Mouse (Mus musculus): ENCODE data around the gene Aup1. TPM values are rescaled to one million over a fixed set of nuclear protein-coding genes. Genes with fewer than 3 reads are reported as not detected.
A peak's percentile ranks its signal among the peaks of the same experiment; 100 is the strongest.

Gene Aup1
- polyA plus RNA-seq, 1 experiment from 2014 or later, result 109 TPM

GRCm38 (mm10) chr6:83086121-83087035 is 32.1 kb downstream of the Aup1 start, which contains the start of gene Lbx2:
Gene Lbx2 (plus strand): TSS chr6:83086367.
- peaks cover 5% of the 10 kb centered on the region; the same call in 1 of the 2 replicates for H3K36me3 ChIP-seq (ENCODE audit: control insufficient read depth, insufficient read depth, low read length)
- peak; percentile 92 for DNase-seq (ENCODE audit: low spot score, missing footprints)
- H3K4me1 ChIP-seq (ENCODE audit: control insufficient read depth, insufficient read depth, low read length), result 0 out of 2 replicates have a peak, but pooled peaks cover 3% of the 10 kb centered on the region
- no peak within 1 kb of the TSS for H3K9ac ChIP-seq (ENCODE audit: low read length)
- H3K4me2 ChIP-seq, result peak within 1 kb of the TSS; percentile 20; the same call in 1 of the 2 replicates
- no peak within 1 kb of the TSS for H3K27ac ChIP-seq (ENCODE audit: low read depth, low read length)
- H3K9me3 ChIP-seq (ENCODE audit: control insufficient read depth, low read length), result no peaks in the 10 kb centered on the region
- peaks cover 69% of the 10 kb centered on the region for H3K27me3 ChIP-seq (ENCODE audit: control insufficient read depth, insufficient read depth, low read length)
- WGBS, result 3% methylated on average over 42 of the region's 42 CpGs
- no peak for ATAC-seq (ENCODE audit: low FRiP score)
- no peak within 1 kb of the TSS for H3K4me3 ChIP-seq (ENCODE audit: low read depth, low read length)

GRCm38 (mm10) chr6:83087205-83087925 is 33.0 kb downstream of the Aup1 start:
- Histone ChIP-seq H3K9ac (ENCODE audit: low read length) (no peak overlapping the region), H3K27ac (ENCODE audit: low read depth, low read length) (no peak overlapping the region), H3K4me2 (peak overlapping the region; percentile 30), H3K4me1 (ENCODE audit: control insufficient read depth, insufficient read depth, low read length) (0 out of 2 replicates have a peak, but pooled peaks cover 3% of the 10 kb centered on the region), H3K27me3 (ENCODE audit: control insufficient read depth, insufficient read depth, low read length) (peaks cover 68% of the 10 kb centered on the region), H3K4me3 (ENCODE audit: low read depth, low read length) (peak overlapping the region; percentile 11; the same call in 1 of the 2 replicates), H3K36me3 (ENCODE audit: control insufficient read depth, insufficient read depth, low read length) (no peaks in the 10 kb centered on the region), H3K9me3 (ENCODE audit: control insufficient read depth, low read length) (no peaks in the 10 kb centered on the region)
- DNase-seq (ENCODE audit: low spot score, missing footprints), result peak; percentile 85
- WGBS, result under 1% methylated on average over 47 of the region's 47 CpGs
- no peak for ATAC-seq (ENCODE audit: low FRiP score)

GRCm38 (mm10) chr6:83087926-83088260 is 33.6 kb downstream of the Aup1 start:
- H3K27me3 ChIP-seq (ENCODE audit: control insufficient read depth, insufficient read depth, low read length), result peaks cover 65% of the 10 kb centered on the region
- H3K36me3 ChIP-seq (ENCODE audit: control insufficient read depth, insufficient read depth, low read length), result no peaks in the 10 kb centered on the region
- H3K27ac ChIP-seq (ENCODE audit: low read depth, low read length), result no peak overlapping the region
- WGBS, result 2% methylated on average over 9 of the region's 9 CpGs
- H3K9ac ChIP-seq (ENCODE audit: low read length), result no peak overlapping the region
- 0 out of 2 replicates have a peak, but pooled peaks cover 3% of the 10 kb centered on the region for H3K4me1 ChIP-seq (ENCODE audit: control insufficient read depth, insufficient read depth, low read length)
- ATAC-seq (ENCODE audit: low FRiP score), result no peak
- H3K4me3 ChIP-seq (ENCODE audit: low read depth, low read length), result peak overlapping the region; percentile 11; the same call in 1 of the 2 replicates
- peak overlapping the region; percentile 30; the same call in 1 of the 2 replicates for H3K4me2 ChIP-seq
- H3K9me3 ChIP-seq (ENCODE audit: control insufficient read depth, low read length), result no peaks in the 10 kb centered on the region
- peak; percentile 94 for DNase-seq (ENCODE audit: low spot score, missing footprints)

- 0 out of 2 replicates have a peak, but pooled peaks cover 2% of the 10 kb centered on the region for H3K4me1 ChIP-seq (ENCODE audit: control insufficient read depth, insufficient read depth, low read length)
- WGBS, result 47% methylated on average over 6 of the region's 6 CpGs
- DNase-seq (ENCODE audit: low spot score, missing footprints) (no peak), ATAC-seq (ENCODE audit: low FRiP score) (no peak)
- H3K27me3 ChIP-seq (ENCODE audit: control insufficient read depth, insufficient read depth, low read length), result peaks cover 19% of the 10 kb centered on the region
- no peak overlapping the region for H3K27ac ChIP-seq (ENCODE audit: low read depth, low read length)
- H3K9me3 ChIP-seq (ENCODE audit: control insufficient read depth, low read length), result no peaks in the 10 kb centered on the region
- no peaks in the 10 kb centered on the region for H3K36me3 ChIP-seq (ENCODE audit: control insufficient read depth, insufficient read depth, low read length)
- H3K4me2 ChIP-seq, result no peak overlapping the region
- H3K9ac ChIP-seq (ENCODE audit: low read length), result no peak overlapping the region
- H3K4me3 ChIP-seq (ENCODE audit: low read depth, low read length), result no peak overlapping the region
Observed at GRCm38 (mm10) chr6:83092416-83093127, 38.3 kb downstream of the Aup1 start.

GRCm38 (mm10) chr6:83095968-83096367 is 41.6 kb downstream of the Aup1 start:
- H3K36me3 ChIP-seq (ENCODE audit: control insufficient read depth, insufficient read depth, low read length), result no peaks in the 10 kb centered on the region
- H3K9ac ChIP-seq (ENCODE audit: low read length), result no peak overlapping the region
- no peak overlapping the region for H3K4me2 ChIP-seq
- H3K9me3 ChIP-seq (ENCODE audit: control insufficient read depth, low read length), result no peaks in the 10 kb centered on the region
- no peak overlapping the region for H3K27ac ChIP-seq (ENCODE audit: low read depth, low read length)
- WGBS, result 42% methylated on average over 6 of the region's 6 CpGs
- DNase-seq (ENCODE audit: low spot score, missing footprints) (no peak), ATAC-seq (ENCODE audit: low FRiP score) (no peak)
- no peak overlapping the region for H3K4me3 ChIP-seq (ENCODE audit: low read depth, low read length)
- no peaks in the 10 kb centered on the region for H3K4me1 ChIP-seq (ENCODE audit: control insufficient read depth, insufficient read depth, low read length)
- H3K27me3 ChIP-seq (ENCODE audit: control insufficient read depth, insufficient read depth, low read length), result no peaks in the 10 kb centered on the region; the same call in 1 of the 2 replicates

GRCm38 (mm10) chr6:83098411-83098810 is 44.1 kb downstream of the Aup1 start:
- WGBS, result 69% methylated on average over 2 of the region's 2 CpGs
- no peak for DNase-seq (ENCODE audit: low spot score, missing footprints)

GRCm38 (mm10) chr6:83101316-83101687 is 47.0 kb downstream of the Aup1 start, which contains the start of the genes Ccdc142 and Gm42688:
Gene Ccdc142 (plus strand): TSS chr6:83101601.
Gene Gm42688 (plus strand): TSS chr6:83101617.
- under 1% methylated on average over 25 of the region's 25 CpGs for WGBS
- H3K27ac ChIP-seq (ENCODE audit: low read depth, low read length), result peak within 1 kb of the TSS; percentile 58
- no peaks in the 10 kb centered on the region for H3K36me3 ChIP-seq (ENCODE audit: control insufficient read depth, insufficient read depth, low read length)
- peak within 1 kb of the TSS; percentile 75 for H3K9ac ChIP-seq (ENCODE audit: low read length)
- DNase-seq (ENCODE audit: low spot score, missing footprints), result peak; percentile 96
- peak within 1 kb of the TSS; percentile 99 for H3K4me2 ChIP-seq
- H3K4me1 ChIP-seq (ENCODE audit: control insufficient read depth, insufficient read depth, low read length), result peaks cover 13% of the 10 kb centered on the region
- peak within 1 kb of the TSS; percentile 72 for H3K4me3 ChIP-seq (ENCODE audit: low read depth, low read length)
- peaks cover 9% of the 10 kb centered on the region; the same call in 1 of the 2 replicates for H3K27me3 ChIP-seq (ENCODE audit: control insufficient read depth, insufficient read depth, low read length)
- no peaks in the 10 kb centered on the region for H3K9me3 ChIP-seq (ENCODE audit: control insufficient read depth, low read length)
- ATAC-seq (ENCODE audit: low FRiP score), result peak; percentile 87

More at GRCm38 (mm10) chr6:83098411-83098810, 44.1 kb downstream of the Aup1 start:
- H3K4me3 ChIP-seq (ENCODE audit: low read depth, low read length), result no peak overlapping the region
- peaks cover 11% of the 10 kb centered on the region for H3K4me1 ChIP-seq (ENCODE audit: control insufficient read depth, insufficient read depth, low read length)
- no peaks in the 10 kb centered on the region for H3K9me3 ChIP-seq (ENCODE audit: control insufficient read depth, low read length)
- no peak overlapping the region for H3K4me2 ChIP-seq
- H3K27me3 ChIP-seq (ENCODE audit: control insufficient read depth, insufficient read depth, low read length), result peaks cover 7% of the 10 kb centered on the region; the same call in 1 of the 2 replicates
- no peaks in the 10 kb centered on the region for H3K36me3 ChIP-seq (ENCODE audit: control insufficient read depth, insufficient read depth, low read length)
- no peak for ATAC-seq (ENCODE audit: low FRiP score)
- no peak overlapping the region for H3K27ac ChIP-seq (ENCODE audit: low read depth, low read length)
- no peak overlapping the region for H3K9ac ChIP-seq (ENCODE audit: low read length)

GRCm38 (mm10) chr6:83101688-83102556 is 47.6 kb downstream of the Aup1 start:
- Histone ChIP-seq H3K9me3 (ENCODE audit: control insufficient read depth, low read length) (no peaks in the 10 kb centered on the region), H3K27me3 (ENCODE audit: control insufficient read depth, insufficient read depth, low read length) (peaks cover 9% of the 10 kb centered on the region; the same call in 1 of the 2 replicates), H3K4me2 (peak overlapping the region; percentile 99), H3K36me3 (ENCODE audit: control insufficient read depth, insufficient read depth, low read length) (no peaks in the 10 kb centered on the region), H3K27ac (ENCODE audit: low read depth, low read length) (peak overlapping the region; percentile 58), H3K4me1 (ENCODE audit: control insufficient read depth, insufficient read depth, low read length) (peaks cover 13% of the 10 kb centered on the region), H3K4me3 (ENCODE audit: low read depth, low read length) (peak overlapping the region; percentile 72), H3K9ac (ENCODE audit: low read length) (peak overlapping the region; percentile 75)
- WGBS, result under 1% methylated on average over 74 of the region's 74 CpGs
- ATAC-seq (ENCODE audit: low FRiP score) (peak; percentile 80), DNase-seq (ENCODE audit: low spot score, missing footprints) (peak; percentile 98)

All from midbrain, embryonic 11.5 days (tissue).